Mouse (Mus musculus) intestine, postnatal 0 days (tissue): ENCODE measurements at regions not wholly inside any gene's neighbourhood (a gene's known extent, or its start where the extent isn't known, plus 50 kb on each side); places are given as distances from the start of the nearest gene placed in this dataset.

Experiments used
- ATAC-seq: fragments of 200-750 bp; cut with Nextera tagmentation; 2 replicates; pipeline ENCODE4 v1.8.0; 2017; ENCODE audit warnings: mild to moderate bottlenecking, moderate TSS enrichment, moderate library complexity
- H3K27ac ChIP-seq: fragments of 300-500 bp; sonication (generic); 2 replicates; pipeline ENCODE4 v1.5.1; 2014; ENCODE audit warnings: mild to moderate bottlenecking, low read depth, low read length, moderate library complexity
- H3K27me3 ChIP-seq: fragments of 300-500 bp; sonication (generic); replicated peaks from 2 replicates; pipeline ENCODE4 v1.6.1; 2014; ENCODE audit warnings: low read length, mixed read lengths; ENCODE audit not compliant: control insufficient read depth, insufficient read depth
- H3K36me3 ChIP-seq: fragments of 300-500 bp; sonication (generic); 2 replicates; pipeline ENCODE4 v1.6.1; 2014; ENCODE audit warnings: mild to moderate bottlenecking, moderate library complexity; ENCODE audit not compliant: control insufficient read depth, insufficient read depth
- H3K4me1 ChIP-seq: fragments of 300-500 bp; sonication (generic); replicated peaks from 2 replicates; pipeline ENCODE4 v1.6.1; 2014; ENCODE audit warnings: antibody characterized with exemption, low read length, mixed read lengths; ENCODE audit not compliant: control insufficient read depth, insufficient read depth
- H3K4me2 ChIP-seq: fragments of 300-500 bp; sonication (generic); replicated peaks from 2 replicates; pipeline ENCODE4 v1.6.1; 2014; ENCODE audit warnings: low read depth, mild to moderate bottlenecking, moderate library complexity
- H3K4me3 ChIP-seq: fragments of 300-500 bp; sonication (generic); 2 replicates; pipeline ENCODE4 v1.5.1; 2014; ENCODE audit warnings: low read depth, low read length
- H3K9ac ChIP-seq: fragments of 300-500 bp; sonication (generic); 2 replicates; pipeline ENCODE4 v1.6.1; 2014; ENCODE audit warnings: mild to moderate bottlenecking, low read depth, low read length
- H3K9me3 ChIP-seq: fragments of 300-500 bp; sonication (generic); 2 replicates; pipeline ENCODE4 v1.6.1; 2016; ENCODE audit warnings: mixed run types; ENCODE audit not compliant: control insufficient read depth
- CTCF ChIP-seq: sonication (generic); IDR thresholded peaks from 2 replicates; pipeline ENCODE4 v1.5.1; 2016; ENCODE audit warnings: low read depth, mild to moderate bottlenecking, control low read depth, antibody characterized with exemption, moderate library complexity
- WGBS: fragments of 180-500 bp; shearing (Covaris S2); extraction: QIAGEN DNeasy Blood & Tissue Kit; methylation state at CpG from one replicate; pipeline ENCODE4 v1.1.7; 2014; 5-methylcytosine and 5-hydroxymethylcytosine counted together

GRCm38 (mm10) chr9:25655767-25656513 lies 174.6 kb downstream of the Eepd1 start:
- Histone ChIP-seq H3K4me3 (no peak overlapping the region), H3K9me3 (no peaks in the 10 kb centered on the region), H3K36me3 (no peaks in the 10 kb centered on the region), H3K9ac (no peak overlapping the region), H3K4me2 (no peak overlapping the region), H3K27ac (no peak overlapping the region), H3K27me3 (no peaks in the 10 kb centered on the region), H3K4me1 (no peaks in the 10 kb centered on the region)
- peak; percentile 79 for TF ChIP-seq CTCF
- 8% methylated on average over 3 of the region's 3 CpGs for WGBS
- no peak for ATAC-seq

GRCm38 (mm10) chr9:25656534-25656933 lies 175.2 kb downstream of the Eepd1 start:
- H3K4me2 ChIP-seq = no peak overlapping the region
- H3K4me1 ChIP-seq = no peaks in the 10 kb centered on the region
- H3K9me3 ChIP-seq = no peaks in the 10 kb centered on the region
- no peak overlapping the region for H3K9ac ChIP-seq
- H3K27me3 ChIP-seq = no peaks in the 10 kb centered on the region
- no peaks in the 10 kb centered on the region for H3K36me3 ChIP-seq
- no peak overlapping the region for H3K27ac ChIP-seq
- no peak for TF ChIP-seq CTCF
- ATAC-seq = no peak
- H3K4me3 ChIP-seq = no peak overlapping the region
- WGBS = 90% methylated on average over 3 of the region's 3 CpGs

GRCm38 (mm10) chr9:25683635-25684333 lies 202.4 kb downstream of the Eepd1 start:
- no peaks in the 10 kb centered on the region for H3K4me1 ChIP-seq
- no peaks in the 10 kb centered on the region for H3K9me3 ChIP-seq
- no peak for ATAC-seq
- no peak for TF ChIP-seq CTCF
- no peak overlapping the region for H3K4me2 ChIP-seq
- H3K36me3 ChIP-seq = no peaks in the 10 kb centered on the region
- no peaks in the 10 kb centered on the region for H3K27me3 ChIP-seq
- no peak overlapping the region for H3K9ac ChIP-seq
- no peak overlapping the region for H3K27ac ChIP-seq
- no peak overlapping the region for H3K4me3 ChIP-seq
- 75% methylated on average over 4 of the region's 4 CpGs for WGBS

GRCm38 (mm10) chr9:25693632-25694031 lies 212.3 kb downstream of the Eepd1 start:
- no peak for ATAC-seq
- Histone ChIP-seq H3K9me3 (no peaks in the 10 kb centered on the region), H3K27me3 (no peaks in the 10 kb centered on the region), H3K9ac (no peak overlapping the region), H3K4me1 (no peaks in the 10 kb centered on the region), H3K4me2 (no peak overlapping the region), H3K27ac (no peak overlapping the region), H3K36me3 (no peaks in the 10 kb centered on the region), H3K4me3 (no peak overlapping the region)
- peak; percentile 47 for TF ChIP-seq CTCF
- WGBS = 39% methylated on average over 5 of the region's 5 CpGs

GRCm38 (mm10) chr9:25695018-25695417 lies 213.7 kb downstream of the Eepd1 start:
- 59% methylated on average over 3 of the region's 3 CpGs for WGBS
- Histone ChIP-seq H3K9ac (no peak overlapping the region), H3K4me3 (no peak overlapping the region), H3K27me3 (no peaks in the 10 kb centered on the region), H3K4me1 (no peaks in the 10 kb centered on the region), H3K4me2 (no peak overlapping the region), H3K27ac (no peak overlapping the region), H3K9me3 (no peaks in the 10 kb centered on the region), H3K36me3 (no peaks in the 10 kb centered on the region)
- ATAC-seq = no peak
- no peak for TF ChIP-seq CTCF

GRCm38 (mm10) chr9:25713636-25714035 lies 232.3 kb downstream of the Eepd1 start:
- Histone ChIP-seq H3K27ac (no peak overlapping the region), H3K4me1 (no peaks in the 10 kb centered on the region), H3K4me3 (no peak overlapping the region), H3K9ac (no peak overlapping the region), H3K9me3 (no peaks in the 10 kb centered on the region), H3K4me2 (no peak overlapping the region), H3K36me3 (no peaks in the 10 kb centered on the region), H3K27me3 (no peaks in the 10 kb centered on the region)
- TF ChIP-seq CTCF = no peak
- ATAC-seq = no peak
